Mouse (Mus musculus) hindlimb bud, embryonic 11.5 days (tissue): ENCODE measurements around the gene Aup1.

ENCODE experiments used
- DNase-seq: peaks from one replicate; pipeline ENCODE4 v3.0.0-alpha.2; 2012; ENCODE audit warnings: low read depth, low spot score; ENCODE audit errors: extremely low spot score

Gene Aup1

DNA sequence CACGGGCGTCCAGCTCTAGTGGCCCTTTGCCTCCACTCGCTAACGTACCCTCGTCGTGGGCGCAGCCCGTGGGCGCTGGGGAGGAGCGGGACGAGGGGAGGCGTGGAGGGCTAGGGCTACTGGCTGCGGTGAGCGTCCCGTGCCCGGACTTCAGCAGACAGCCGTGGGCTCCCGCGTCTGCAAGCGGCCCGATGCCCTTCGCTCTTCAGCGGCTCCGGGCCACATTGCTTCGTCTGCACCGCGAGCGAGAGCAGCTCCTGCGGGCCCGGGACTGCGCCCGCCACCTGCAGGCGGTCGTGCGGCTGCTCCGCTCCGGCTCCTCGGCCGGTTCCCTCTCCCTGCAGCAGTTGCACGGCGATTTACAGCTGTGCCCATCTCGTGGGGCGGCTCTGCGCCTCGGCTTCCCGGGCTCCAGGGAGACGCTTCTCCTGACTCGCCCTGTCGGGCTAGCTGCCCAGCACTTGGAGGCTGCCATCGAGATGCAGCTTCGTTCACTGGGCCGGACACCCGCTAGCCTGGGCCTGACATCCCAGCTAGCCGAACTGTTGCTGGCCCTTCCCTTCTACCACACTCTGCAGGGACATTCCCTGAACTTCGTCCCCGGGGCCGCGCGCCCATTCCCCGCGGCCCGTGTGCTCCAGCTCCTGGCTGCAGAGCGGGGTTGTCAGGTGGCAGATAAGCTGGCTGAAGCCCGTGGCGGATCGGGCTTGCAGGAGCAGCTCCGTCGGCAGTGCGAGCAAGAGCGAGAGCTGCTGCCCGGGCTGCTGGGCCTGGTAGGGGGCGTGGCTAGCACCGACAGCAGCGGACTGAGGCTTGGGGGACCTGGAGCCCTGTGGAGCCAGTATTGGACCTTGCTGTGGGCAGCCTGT lies 47.6 kb downstream of the Aup1 start:
- DNase-seq, result no peak

DNA sequence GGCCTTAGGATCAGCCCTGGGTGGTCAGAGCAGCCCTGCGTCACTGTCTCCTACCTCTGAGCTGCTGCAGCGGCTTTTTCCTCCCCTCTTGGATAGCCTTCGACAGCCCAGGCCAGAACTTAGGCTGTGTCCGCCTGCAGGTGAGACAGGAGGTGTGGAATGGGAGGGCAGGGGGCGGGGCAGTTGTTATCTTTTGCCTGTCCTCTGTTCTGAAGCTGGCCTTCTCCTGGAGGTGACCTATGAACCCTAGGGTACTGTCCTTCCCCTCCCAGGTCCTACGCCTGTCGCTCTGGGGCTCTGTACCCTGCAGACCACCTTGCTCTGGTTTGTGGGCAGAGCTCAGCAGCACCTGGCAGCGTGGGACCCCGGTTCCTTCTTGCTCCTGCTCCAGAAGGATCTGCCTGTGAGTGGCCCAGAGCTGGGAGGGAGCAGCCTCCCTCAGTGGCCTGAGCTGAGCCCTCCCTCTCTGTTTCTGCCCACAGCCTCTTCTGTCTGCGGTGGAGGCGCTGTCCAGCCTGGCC lies 48.9 kb downstream of the Aup1 start:
- no peak for DNase-seq

DNA sequence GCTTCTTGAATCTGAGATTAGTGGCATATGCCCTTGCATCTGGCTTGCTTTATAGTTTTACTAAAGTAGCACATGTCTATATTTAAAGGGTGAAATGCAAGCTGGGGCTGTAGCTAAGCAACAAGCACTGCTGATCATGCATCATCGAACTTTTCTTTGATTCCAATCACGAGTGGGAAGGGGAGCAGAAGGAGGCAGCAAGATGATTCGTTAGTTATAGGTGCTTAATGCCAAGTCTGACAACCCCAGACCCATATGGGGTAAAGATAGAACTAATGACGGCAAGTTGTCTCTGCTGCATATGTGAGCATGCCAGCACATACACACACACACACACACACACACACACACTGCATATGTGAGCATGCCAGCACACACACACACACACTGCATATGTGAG lies 49.8 kb downstream of the Aup1 start:
- DNase-seq, result no peak
